Mouse (Mus musculus) forebrain, postnatal 0 days (tissue): Measurements from ENCODE around the gene Fgf15. TPM values are rescaled to one million over a fixed set of nuclear protein-coding genes. Genes with fewer than 3 reads are reported as not detected.
"Not testable (repeated sequence)": the region's sequence is repeated elsewhere in the genome, so short reads cannot be mapped to it uniquely, and the experiment has no call there.

Source experiments
- ATAC-seq: fragments of 200-750 bp; cut with Nextera tagmentation; 2 replicates; pipeline ENCODE4 v1.8.0; 2017; ENCODE audit warnings: mild to moderate bottlenecking, moderate library complexity
- DNase-seq: peaks from one replicate; pipeline ENCODE4 v3.0.0-alpha.2; 2015
- H3K27ac ChIP-seq: fragments of 300-500 bp; sonication (generic); 2 replicates; pipeline ENCODE4 v1.5.1; 2014; ENCODE audit warnings: low read depth, mild to moderate bottlenecking, antibody characterized with exemption, low read length, moderate library complexity, mixed read lengths
- H3K27me3 ChIP-seq: fragments of 300-500 bp; sonication (generic); 2 replicates; pipeline ENCODE4 v1.6.1; 2014; ENCODE audit warnings: mild to moderate bottlenecking, low read length, mixed read lengths; ENCODE audit not compliant: insufficient read depth
- H3K36me3 ChIP-seq: fragments of 300-500 bp; sonication (generic); 2 replicates; pipeline ENCODE4 v1.6.1; 2014; ENCODE audit warnings: mild to moderate bottlenecking, moderate library complexity; ENCODE audit not compliant: insufficient read depth
- H3K4me1 ChIP-seq: fragments of 300-500 bp; sonication (generic); 2 replicates; pipeline ENCODE4 v1.6.1; 2014; ENCODE audit warnings: antibody characterized with exemption; ENCODE audit not compliant: insufficient read depth
- H3K4me2 ChIP-seq: fragments of 300-500 bp; sonication (generic); 2 replicates; pipeline ENCODE4 v1.6.1; 2014; ENCODE audit warnings: low read depth, mild to moderate bottlenecking, moderate library complexity
- H3K4me3 ChIP-seq: fragments of 300-500 bp; sonication (generic); 2 replicates; pipeline ENCODE4 v1.5.1; 2014; ENCODE audit warnings: low read depth, low read length, mixed read lengths
- H3K9ac ChIP-seq: fragments of 300-500 bp; sonication (generic); 2 replicates; pipeline ENCODE4 v1.6.1; 2014; ENCODE audit warnings: mild to moderate bottlenecking
- H3K9me3 ChIP-seq: fragments of 300-500 bp; sonication (generic); 2 replicates; pipeline ENCODE4 v1.6.1; 2016; ENCODE audit warnings: low read length
- CTCF ChIP-seq: sonication (generic); IDR thresholded peaks from 2 replicates; pipeline ENCODE4 v1.5.1; 2016; ENCODE audit warnings: antibody characterized with exemption, control low read depth, low read depth
- WGBS: fragments of 180-500 bp; shearing (Covaris S2); extraction: QIAGEN DNeasy Blood & Tissue Kit; methylation state at CpG from one replicate; pipeline ENCODE4 v1.1.7; 2014; 5-methylcytosine and 5-hydroxymethylcytosine counted together
- polyA plus RNA-seq: library from polyadenylated mRNA; unstranded; fragments of >200 nt; fragmentation: Nextera tagmentation; extraction: Ambion mirVana; gene quantifications from 2 replicates; pipeline ENCODE4 v1.2.1, GENCODE M21; 2015
- total RNA-seq: library from RNA; depleted of rRNA; stranded (reverse); fragments of >200 nt; gene quantifications from 2 replicates; pipeline ENCODE4 v1.2.3, GENCODE M21; 2014

Fgf15 gene
- total and polyA plus RNA-seq, 2 experiments from 2014 or later: 4.0 to 6.1 TPM

- WGBS: 2% methylated on average over 37 of the region's 37 CpGs
- H3K27ac ChIP-seq: no peak overlapping the region
Observed at GRCm38 (mm10) chr7:144895305-144896111, 823 bp upstream of the Fgf15 start.

GRCm38 (mm10) chr7:144898506-144898905, 2.2 kb downstream of the Fgf15 start:
- H3K4me2 ChIP-seq: no peak overlapping the region
- no peaks in the 10 kb centered on the region for H3K9me3 ChIP-seq
- H3K9ac ChIP-seq: no peak overlapping the region
- ATAC-seq: no peak
- 45% methylated on average over 6 of the region's 6 CpGs for WGBS
- no peaks in the 10 kb centered on the region for H3K36me3 ChIP-seq
- H3K4me3 ChIP-seq: no peak overlapping the region
- no peak overlapping the region for H3K27ac ChIP-seq
- no peak for DNase-seq
- H3K4me1 ChIP-seq: peaks cover 10% of the 10 kb centered on the region; the same call in 1 of the 2 replicates
- no peak for TF ChIP-seq CTCF
- peaks cover 29% of the 10 kb centered on the region for H3K27me3 ChIP-seq

More at GRCm38 (mm10) chr7:144895305-144896111, 823 bp upstream of the Fgf15 start:
- H3K9me3 ChIP-seq: no peaks in the 10 kb centered on the region
- ATAC-seq (peak; percentile 90), DNase-seq (peak; percentile 85)
- TF ChIP-seq CTCF: peak; percentile 90
- H3K4me2 ChIP-seq: peak overlapping the region; percentile 95
- peak overlapping the region; percentile 49 for H3K4me3 ChIP-seq
- H3K27me3 ChIP-seq: peaks cover 29% of the 10 kb centered on the region
- H3K9ac ChIP-seq: peak overlapping the region; percentile 58
- no peaks in the 10 kb centered on the region for H3K36me3 ChIP-seq
- H3K4me1 ChIP-seq: peaks cover 10% of the 10 kb centered on the region; the same call in 1 of the 2 replicates

GRCm38 (mm10) chr7:144905514-144905913, 9.2 kb downstream of the Fgf15 start:
- H3K4me1 ChIP-seq, DNase-seq, H3K9me3 ChIP-seq, ATAC-seq, H3K4me2 ChIP-seq, H3K9ac ChIP-seq, H3K27me3 ChIP-seq, H3K27ac ChIP-seq, H3K36me3 ChIP-seq, H3K4me3 ChIP-seq: not testable (repeated sequence)
- peak; percentile 27; the same call in 1 of the 2 replicates for TF ChIP-seq CTCF
- whole genome bisulfite sequencing: 95% methylated on average over 3 of the region's 3 CpGs

GRCm38 (mm10) chr7:144906708-144907397, 10.5 kb downstream of the Fgf15 start:
- Histone ChIP-seq H3K27ac (no peak overlapping the region), H3K36me3 (no peaks in the 10 kb centered on the region), H3K4me3 (0 out of 2 replicates have a peak overlapping the region, but pooled peaks have one; percentile 9), H3K9me3 (no peaks in the 10 kb centered on the region), H3K9ac (no peak overlapping the region), H3K4me2 (peak overlapping the region; percentile 37), H3K4me1 (no peaks in the 10 kb centered on the region), H3K27me3 (no peaks in the 10 kb centered on the region; the same call in 1 of the 2 replicates)
- DNase-seq (peak; percentile 85), ATAC-seq (peak; percentile 66)
- WGBS: 11% methylated on average over 28 of the region's 28 CpGs
- peak; percentile 92 for TF ChIP-seq CTCF

GRCm38 (mm10) chr7:144907793-144908192, 11.5 kb downstream of the Fgf15 start:
- Histone ChIP-seq H3K36me3 (no peaks in the 10 kb centered on the region), H3K4me3 (no peak overlapping the region), H3K9ac (no peak overlapping the region), H3K4me1 (no peaks in the 10 kb centered on the region), H3K9me3 (no peaks in the 10 kb centered on the region), H3K27me3 (no peaks in the 10 kb centered on the region; the same call in 1 of the 2 replicates), H3K27ac (no peak overlapping the region), H3K4me2 (no peak overlapping the region)
- no peak; the same call in 1 of the 2 replicates for TF ChIP-seq CTCF
- DNase-seq (no peak), ATAC-seq (no peak)
- WGBS: 18% methylated on average over 8 of the region's 8 CpGs

- Histone ChIP-seq H3K4me1 (no peaks in the 10 kb centered on the region), H3K36me3 (no peaks in the 10 kb centered on the region), H3K4me3 (no peak overlapping the region), H3K4me2 (peak overlapping the region; percentile 6), H3K27ac (no peak overlapping the region), H3K9me3 (no peaks in the 10 kb centered on the region), H3K27me3 (no peaks in the 10 kb centered on the region; the same call in 1 of the 2 replicates), H3K9ac (no peak overlapping the region)
- TF ChIP-seq CTCF: peak; percentile 35
- peak; percentile 59 for DNase-seq
- 30% methylated on average over 7 of the region's 7 CpGs for WGBS
- ATAC-seq: peak; percentile 84
Observed at GRCm38 (mm10) chr7:144908705-144909104, 12.4 kb downstream of the Fgf15 start.
